Mouse (Mus musculus) thymus, postnatal 36 days (tissue): ENCODE data around the gene Crocc2.

ENCODE experiments used
- DNase-seq, 2 experiments: peaks; one replicate each; pipeline ENCODE4 v3.0.0; 2022; ENCODE audit warnings: mixed read lengths in 2 of 2

The Crocc2 gene

DNA sequence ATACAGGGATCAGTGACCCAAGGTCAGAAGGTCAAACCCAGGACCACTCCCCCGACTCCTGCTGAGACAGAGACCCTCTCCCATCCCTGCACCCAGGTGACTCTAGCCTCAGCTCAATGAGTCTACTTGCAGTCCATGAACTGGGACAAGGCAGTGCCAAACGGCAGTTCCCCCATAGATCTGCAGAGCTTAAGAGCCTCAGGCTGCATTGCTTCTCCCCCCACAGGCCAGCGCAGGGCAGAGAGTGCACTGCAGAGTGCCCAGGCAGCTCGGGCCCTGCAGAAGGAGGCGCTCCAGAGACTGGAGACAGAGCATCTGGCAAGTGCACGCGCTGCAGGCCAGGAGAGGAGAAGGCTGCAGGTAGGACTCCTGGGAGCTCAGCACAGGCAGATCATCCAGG is 49.0 kb downstream of the Crocc2 start:
- no peak for DNase-seq

DNA sequence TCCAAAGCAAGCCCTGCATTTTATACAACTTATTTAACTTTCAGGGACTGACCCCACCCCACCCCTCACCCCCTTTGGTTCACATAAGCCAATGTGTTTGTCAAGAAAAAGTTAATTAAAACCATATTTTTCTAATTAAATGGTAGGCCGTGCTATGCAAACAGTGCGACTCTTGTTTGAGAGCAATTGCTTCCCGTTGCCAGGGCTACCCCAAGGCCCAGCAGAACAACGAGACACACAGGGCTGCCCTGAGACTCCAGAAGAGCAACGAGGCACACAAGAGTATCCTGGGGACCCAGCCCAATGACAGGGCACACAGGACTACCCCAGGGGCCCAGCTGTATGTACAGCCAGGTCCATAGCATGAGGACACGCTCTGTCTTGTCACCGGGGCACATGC is 52.3 kb downstream of the Crocc2 start:
- DNase-seq = no peak

DNA sequence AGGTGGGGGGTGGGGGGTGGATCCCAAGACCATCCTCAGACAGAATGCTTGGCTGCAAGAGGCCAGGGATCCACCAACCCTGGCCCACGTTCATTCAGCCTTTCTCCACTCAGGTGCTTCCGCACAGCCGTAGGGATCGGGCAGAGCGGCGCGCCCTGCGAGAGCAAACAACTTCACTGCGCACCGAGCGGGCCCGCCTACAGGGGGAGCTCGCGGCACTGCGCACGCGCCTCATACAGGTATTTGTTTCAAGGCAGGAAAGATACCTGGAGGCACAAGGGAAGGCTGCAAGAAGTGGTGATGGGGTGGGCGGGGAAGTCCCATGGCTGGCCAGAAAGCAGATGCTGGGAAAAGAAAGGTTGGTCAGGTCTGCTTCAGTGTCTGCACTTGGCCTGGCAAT is 55.4 kb downstream of the Crocc2 start:
- DNase-seq = peak; percentile 48 to 57

- DNase-seq = no peak
Observed at GRCm38 (mm10) chr1:93225226-93225625, 56.7 kb downstream of the Crocc2 start.

DNA sequence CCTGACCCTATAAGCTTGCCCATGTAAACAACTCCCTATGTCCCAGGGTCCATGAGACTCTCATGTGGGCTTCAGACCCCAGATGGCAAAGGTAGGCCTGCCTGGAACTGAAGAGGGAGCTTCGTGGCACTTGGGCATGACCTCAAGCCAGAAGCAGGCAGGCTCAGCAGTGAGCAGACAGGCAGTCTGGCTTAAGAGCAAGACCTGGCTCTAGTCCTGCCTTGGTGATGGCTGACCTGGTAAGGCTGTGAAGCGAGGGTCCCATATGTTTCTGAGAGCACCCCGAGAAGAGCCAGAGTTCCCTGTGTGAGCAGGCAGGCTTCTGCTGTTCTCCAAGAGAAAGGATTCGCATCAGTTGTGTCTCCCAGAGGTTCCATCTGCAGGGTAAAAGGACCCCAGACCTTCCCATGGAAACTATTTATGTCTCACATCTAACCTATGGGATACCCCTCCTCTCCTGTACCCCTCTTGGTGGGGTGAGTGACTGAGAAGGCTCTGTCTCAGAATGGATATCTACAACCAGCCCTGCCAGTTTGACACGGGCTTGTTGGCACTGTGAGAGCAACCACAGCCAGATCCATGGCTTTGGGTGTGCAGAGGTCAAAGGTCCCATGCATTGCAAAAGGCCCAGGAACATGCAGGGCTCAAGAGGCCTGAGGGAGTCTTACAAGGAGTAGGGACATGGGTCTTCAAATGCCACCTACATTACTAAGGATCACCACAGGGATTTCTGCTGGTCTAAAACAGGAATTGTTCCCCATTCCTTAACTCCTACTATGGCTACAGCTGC is 57.4 kb downstream of the Crocc2 start:
- DNase-seq = no peak

DNA sequence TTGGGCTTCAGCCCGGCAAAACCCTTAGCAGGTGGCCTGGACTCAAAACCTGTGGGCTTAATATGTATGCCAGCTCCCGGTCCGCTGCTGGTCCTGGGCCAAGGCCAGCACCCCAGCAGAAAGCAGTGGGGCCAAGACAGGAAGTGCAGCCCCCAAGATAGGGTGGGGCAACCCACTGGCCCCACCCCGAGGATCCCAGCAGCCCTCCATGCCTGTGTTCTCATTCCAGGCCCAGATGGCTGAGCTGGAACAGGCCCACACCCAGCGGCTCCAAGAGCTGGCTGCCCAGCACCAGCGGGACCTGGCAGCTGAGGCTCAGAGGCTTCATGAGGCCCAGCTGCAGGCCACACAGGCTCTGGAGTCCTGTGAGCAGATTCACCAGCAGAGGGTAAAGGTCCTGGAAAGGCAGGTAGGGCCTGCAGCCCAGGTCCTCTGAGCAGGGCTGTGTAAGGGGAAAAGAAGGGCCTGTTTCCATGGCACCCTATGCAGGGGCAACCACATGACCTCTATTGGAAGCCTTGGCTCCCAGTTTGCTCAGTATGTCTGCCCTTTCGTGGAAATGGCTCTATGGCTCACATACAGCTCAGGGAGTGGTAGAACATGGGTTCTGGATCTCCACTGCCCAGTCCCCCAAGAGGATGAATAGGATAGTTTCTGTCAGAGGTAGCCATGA is 58.9 kb downstream of the Crocc2 start:
- no peak for DNase-seq

DNA sequence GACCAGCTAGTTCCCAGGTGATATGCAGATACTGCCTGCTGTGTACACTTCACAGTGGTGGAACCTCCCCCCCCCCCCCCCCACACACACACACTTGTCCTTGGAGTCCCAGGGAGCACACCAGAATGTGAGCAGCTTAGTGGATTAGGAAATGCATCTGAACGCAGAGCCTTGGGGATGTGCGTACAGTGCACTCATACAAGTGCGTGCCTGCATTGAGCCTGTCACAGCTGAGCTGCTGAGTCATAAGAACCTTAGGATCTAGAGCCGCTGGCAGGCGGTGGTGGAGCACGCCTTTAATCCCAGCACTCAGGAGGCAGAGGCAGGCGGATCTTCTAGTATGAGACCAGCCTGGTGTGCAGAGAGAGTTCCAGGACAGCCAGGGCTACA is 59.4 kb downstream of the Crocc2 start:
- DNase-seq = no peak

DNA sequence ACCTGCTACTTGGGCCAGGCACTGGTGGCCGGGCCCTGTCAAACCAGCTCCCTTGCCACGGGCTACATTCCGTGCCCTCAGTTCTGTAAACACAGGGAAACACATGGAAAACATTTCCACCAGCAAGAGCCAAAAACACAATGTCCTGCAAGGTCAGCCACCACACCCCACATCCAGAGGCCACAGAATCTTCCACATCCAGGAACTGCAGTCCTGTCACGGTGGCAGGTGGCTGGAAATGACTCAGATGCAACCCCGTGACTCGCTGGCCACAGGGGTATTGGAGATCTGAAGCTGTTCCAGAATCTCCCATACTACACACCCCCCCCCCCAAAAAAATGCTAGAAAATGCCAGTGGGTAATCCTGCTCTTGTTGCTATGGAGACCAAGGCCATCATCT is 60.7 kb downstream of the Crocc2 start:
- DNase-seq = no peak

DNA sequence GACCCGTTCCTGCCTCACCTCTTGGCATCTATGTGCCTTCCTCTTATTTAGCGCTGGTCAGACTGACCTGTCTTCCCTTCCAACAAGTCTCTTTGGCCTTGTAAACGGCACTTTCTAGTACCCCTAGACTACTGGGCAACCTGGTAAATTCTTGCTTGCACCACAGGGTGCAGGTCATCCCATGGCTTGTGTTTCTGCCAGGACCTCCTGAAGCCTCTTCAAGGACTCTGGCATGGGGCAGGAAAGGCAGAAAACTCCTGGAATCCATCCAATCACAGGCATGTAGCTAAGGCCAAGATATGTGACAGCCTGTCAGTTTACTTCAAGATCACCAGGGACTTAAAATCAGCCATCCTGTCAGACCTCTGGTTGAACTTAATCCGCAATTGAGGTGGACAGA is 61.1 kb downstream of the Crocc2 start:
- DNase-seq = no peak

- no peak for DNase-seq
Observed at GRCm38 (mm10) chr1:93235576-93236544, 67.3 kb downstream of the Crocc2 start, which contains the start of gene Sned1. Gene Sned1 (plus strand): TSS chr1:93235841.

DNA sequence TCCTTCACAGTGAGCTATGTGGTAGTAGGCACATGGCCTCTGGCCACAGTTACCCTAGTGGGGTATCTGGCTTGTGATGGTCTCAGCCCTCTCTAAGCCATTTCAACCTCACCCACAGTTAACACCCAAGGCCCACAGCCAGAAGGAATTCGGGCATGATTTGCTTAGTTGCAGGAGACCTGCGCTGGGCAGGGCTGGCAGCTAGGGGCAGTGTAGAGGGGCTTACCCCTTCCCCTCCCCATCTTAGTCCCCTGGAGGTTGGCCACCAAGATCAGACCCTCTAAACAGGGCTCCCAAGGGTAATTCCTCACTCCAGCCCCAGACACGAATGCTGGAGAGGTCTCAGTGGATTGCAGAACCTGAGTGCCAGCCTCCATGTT is 68.0 kb downstream of the Crocc2 start:
- DNase-seq = no peak

- no peak for DNase-seq
Observed at GRCm38 (mm10) chr1:93237676-93238075, 69.2 kb downstream of the Crocc2 start.

- no peak for DNase-seq
Observed at GRCm38 (mm10) chr1:93238201-93238600, 69.7 kb downstream of the Crocc2 start.

- no peak for DNase-seq
Observed at GRCm38 (mm10) chr1:93245936-93246335, 77.4 kb downstream of the Crocc2 start.

DNA sequence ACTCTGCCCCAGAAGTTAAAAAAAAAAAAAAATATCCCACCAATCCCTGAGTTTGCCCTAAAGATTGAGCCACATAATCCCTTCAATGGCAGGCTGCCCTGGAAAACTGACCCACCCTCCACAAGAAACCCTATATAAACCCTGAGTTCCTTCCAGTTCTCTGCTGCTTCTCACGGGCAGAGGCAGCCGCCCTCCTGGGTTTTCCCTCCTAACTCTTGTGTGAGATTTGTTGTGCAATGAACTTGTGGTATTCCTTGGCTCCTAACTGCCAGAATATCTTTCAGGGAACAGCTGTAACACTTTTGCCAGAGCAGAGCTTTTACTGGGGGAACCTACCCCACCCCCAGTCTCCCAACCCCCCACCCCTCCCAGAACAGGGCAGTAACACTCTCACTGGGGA is 84.1 kb downstream of the Crocc2 start:
- DNase-seq = no peak

- no peak for DNase-seq
Observed at GRCm38 (mm10) chr1:93255761-93256160, 87.2 kb downstream of the Crocc2 start.

DNA sequence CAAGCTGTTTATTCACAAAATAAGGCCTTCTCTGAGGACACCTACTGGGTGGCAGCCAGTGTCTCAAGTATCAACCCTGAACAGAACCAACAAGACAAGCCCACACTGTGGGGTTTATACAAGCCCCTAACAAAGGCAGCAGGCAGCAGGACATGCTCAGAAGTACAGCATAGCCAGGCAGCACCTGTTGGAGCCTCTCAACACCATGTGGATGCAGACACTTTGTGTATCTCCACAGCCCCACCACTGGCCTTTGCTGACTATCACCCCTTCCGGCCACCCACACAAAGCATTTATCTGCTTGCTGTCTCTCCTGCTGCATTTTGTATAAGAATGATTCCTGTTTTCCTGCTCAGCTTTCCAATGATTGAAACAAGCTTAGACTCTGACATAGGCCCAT is 89.0 kb downstream of the Crocc2 start:
- no peak for DNase-seq

- DNase-seq = no peak
Observed at GRCm38 (mm10) chr1:93267207-93267606, 98.7 kb downstream of the Crocc2 start.

GRCm38 (mm10) chr1:93268246-93268645 is 99.7 kb downstream of the Crocc2 start:
- no peak for DNase-seq

DNA sequence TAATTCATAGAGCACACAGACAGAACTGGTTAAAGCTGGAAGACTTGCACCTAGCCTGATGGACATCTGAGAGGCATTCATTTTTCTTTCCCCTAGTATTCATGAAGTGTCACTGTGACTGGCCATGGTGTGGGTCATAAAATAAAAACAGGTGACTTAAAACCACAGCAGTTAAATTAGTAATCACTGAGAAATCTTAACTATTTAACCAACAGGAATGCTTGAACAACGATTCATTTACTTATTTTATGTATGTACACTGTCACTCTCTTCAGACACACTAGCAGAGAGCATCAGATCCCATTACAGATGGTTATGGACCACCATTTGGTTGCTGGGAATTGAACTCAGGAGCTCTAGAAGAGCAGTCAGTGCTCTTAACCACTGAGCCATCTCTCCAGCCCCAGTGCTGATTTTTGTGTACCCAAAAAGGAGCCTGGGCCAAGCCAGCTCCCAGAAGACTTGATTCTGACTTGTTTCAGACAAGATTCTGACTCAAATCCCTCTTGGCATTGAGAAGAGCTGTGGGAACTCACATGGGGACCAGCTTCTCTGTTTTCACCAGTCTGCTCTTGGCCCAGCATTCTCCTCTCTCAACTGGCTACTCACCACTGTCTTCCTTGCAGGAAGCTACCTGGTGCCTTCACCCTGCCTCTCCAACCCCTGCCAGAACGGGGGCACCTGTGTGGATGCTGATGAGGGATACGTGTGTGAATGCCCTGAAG is 102.2 kb downstream of the Crocc2 start:
- no peak for DNase-seq

DNA sequence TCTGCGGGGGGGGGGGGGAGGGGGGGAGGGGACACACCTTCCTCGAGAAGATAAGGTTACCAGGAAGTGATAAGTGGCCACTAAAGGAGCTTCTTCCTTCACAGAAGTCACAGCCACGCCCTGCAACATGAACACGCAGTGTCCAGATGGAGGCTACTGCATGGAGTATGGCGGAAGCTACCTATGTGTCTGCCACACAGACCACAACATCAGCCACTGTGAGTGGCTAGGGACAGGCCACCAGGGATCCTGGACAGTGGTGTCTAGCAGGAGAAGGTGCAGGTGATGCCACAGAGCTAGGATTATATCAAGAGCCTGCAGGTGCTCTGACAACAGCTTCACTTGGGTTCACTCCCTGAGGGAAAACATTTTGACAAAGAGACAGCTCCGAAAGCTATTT is 103.2 kb downstream of the Crocc2 start:
- no peak for DNase-seq

DNA sequence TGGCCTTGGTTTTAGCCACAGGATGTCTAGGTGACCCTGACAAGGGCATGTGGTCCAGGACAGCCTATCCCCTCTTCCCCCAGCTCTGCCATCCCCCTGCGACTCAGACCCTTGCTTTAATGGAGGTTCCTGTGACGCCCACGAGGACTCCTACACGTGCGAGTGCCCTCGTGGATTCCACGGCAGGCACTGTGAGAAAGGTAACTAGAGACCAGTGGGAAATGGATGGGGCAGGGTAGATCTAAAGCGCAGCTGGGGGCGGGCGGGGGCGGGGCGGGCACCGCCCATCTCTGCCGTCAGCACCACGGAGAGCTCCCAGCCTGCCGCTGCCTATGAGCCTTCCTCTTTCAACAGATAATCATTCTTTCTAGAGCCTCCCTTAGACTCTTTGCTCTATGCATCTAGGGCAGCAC is 103.9 kb downstream of the Crocc2 start:
- peak; percentile 42 to 44 for DNase-seq

DNA sequence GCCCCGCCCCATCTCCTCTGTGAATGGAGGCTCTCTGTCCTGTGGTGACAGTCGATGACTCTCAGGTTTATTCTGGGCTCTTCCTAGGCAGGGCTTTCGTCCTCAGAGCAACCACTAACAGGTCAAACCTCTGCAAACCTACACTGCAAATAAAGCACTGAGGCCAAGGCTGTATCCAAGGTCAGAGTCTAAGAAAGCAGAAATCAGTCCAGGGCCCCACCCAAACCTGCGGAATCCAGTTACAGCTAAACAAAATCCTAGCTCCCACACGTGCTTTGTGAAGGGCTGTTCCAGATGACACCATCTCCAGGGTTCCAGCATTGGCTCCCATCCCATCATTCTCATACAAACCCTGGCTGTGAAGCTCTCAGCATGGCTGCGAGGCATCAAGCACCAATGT is 107.0 kb downstream of the Crocc2 start:
- DNase-seq = no peak
